Mouse (Mus musculus): ENCODE measurements around the gene Hist1h2bg.

- TF ChIP-seq USF1 (IDR thresholded peaks at IDR 0.05; ENCODE audit: low read depth) (no peak), CTCF (IDR thresholded peaks at IDR 0.05; ENCODE audit: control insufficient read depth, insufficient read depth, insufficient read length) (no peak)
Measured at GRCm38 (mm10) chr13:23529005-23529404, 42.2 kb upstream of the Hist1h2bg start.

All from C2C12 (cell line).